In genomic region chr16:45723172-45723901, GRCm38 (mm10) we compare ENCODE assay signal across 10 mouse cellular contexts. TPM values are rescaled to one million over a fixed set of nuclear protein-coding genes. Genes with fewer than 3 reads are reported as not detected.
A peak's percentile ranks its signal among the peaks of the same experiment; 100 is the strongest.
DNase-seq lines count a peak whose midpoint lies in the region; ATAC-seq lines count a peak whose summit lies in the region.
"Had no signal": no experiment of that assay in that cellular context is flagged by ENCODE, and none has a peak within 500 bp of the region (broad histone marks: within the 10 kb centered on the region; RNA-seq: fewer than 3 reads in every experiment).

No protein-coding gene starts in this region.

- H3K4me2 ChIP-seq in stomach, embryonic 16.5 days (ENCODE audit: low read depth, low read length): peak overlapping the region; percentile 90

- peak overlapping the region; percentile 93 for H3K27ac ChIP-seq in embryonic facial prominence, embryonic 10.5 days (replicated peaks)
- H3K27ac ChIP-seq in stomach, embryonic 16.5 days (ENCODE audit: low read length): no peak overlapping the region
- H3K27ac ChIP-seq: macrophage had no signal

- intact Hi-C loops in left cerebral cortex, postnatal 36 days (cut with DNase I): loop anchor here (5.0 kb wide), 1 partner anchor 36 kb away; no protein-coding TSS in a partner anchor
- intact Hi-C loops in gastrocnemius, postnatal 14 days (cut with DNase I; ENCODE audit: low total_unique reads): no loop called here

- 55% methylated on average over 6 of the region's 6 CpGs for WGBS in embryonic facial prominence, embryonic 10.5 days
- 62% methylated on average over 6 of the region's 6 CpGs for WGBS in stomach, embryonic 16.5 days

- H3K36me3 ChIP-seq in embryonic facial prominence, embryonic 10.5 days (replicated peaks): peaks cover 49% of the 10 kb centered on the region
- no peaks in the 10 kb centered on the region for H3K36me3 ChIP-seq in stomach, embryonic 16.5 days (ENCODE audit: control insufficient read depth, insufficient read depth, low read length)

- DNase-seq in frontal cortex, postnatal 10 days (ENCODE audit: low spot score in 2 of 2): no peak
- DNase-seq in embryonic facial prominence, embryonic 10.5 days (ENCODE audit: low spot score): no peak
- peak; percentile 45 to 46 for DNase-seq in left cerebral cortex, postnatal 36 days (ENCODE audit: low spot score in 2 of 2)
- no peak for DNase-seq in gastrocnemius, postnatal 14 days
- DNase-seq in urinary bladder, postnatal 25 days (ENCODE audit: low spot score): no peak

- no peaks in the 10 kb centered on the region for H3K9me3 ChIP-seq in embryonic facial prominence, embryonic 10.5 days
- no peaks in the 10 kb centered on the region for H3K9me3 ChIP-seq in stomach, embryonic 16.5 days (replicated peaks; ENCODE audit: control insufficient read depth, low read length)

- H3K4me1 ChIP-seq in embryonic facial prominence, embryonic 10.5 days: peaks cover 32% of the 10 kb centered on the region
- peaks cover 15% of the 10 kb centered on the region; the same call in 1 of the 2 replicates for H3K4me1 ChIP-seq in stomach, embryonic 16.5 days (ENCODE audit: control insufficient read depth, insufficient read depth, low read length)

- no peaks in the 10 kb centered on the region for H3K27me3 ChIP-seq in embryonic facial prominence, embryonic 10.5 days (replicated peaks; ENCODE audit: low read depth, poor library complexity, severe bottlenecking)
- no peaks in the 10 kb centered on the region for H3K27me3 ChIP-seq in stomach, embryonic 16.5 days (ENCODE audit: control insufficient read depth, insufficient read depth, low read length)

- ATAC-seq in frontal cortex, adult (ENCODE audit: low TSS enrichment): peak; percentile 24
- ATAC-seq in CD4-positive, CD25-positive, alpha-beta regulatory T cell, adult 4 months: peak; percentile 3
- ATAC-seq in stomach, embryonic 16.5 days (ENCODE audit: insufficient read depth, low FRiP score): no peak

- H3K4me3 ChIP-seq in embryonic facial prominence, embryonic 10.5 days: peak overlapping the region; percentile 64
- H3K4me3 ChIP-seq in stomach, embryonic 16.5 days (replicated peaks; ENCODE audit: low read length): peak overlapping the region; percentile 56

- peak overlapping the region; percentile 75 for H3K9ac ChIP-seq in stomach, embryonic 16.5 days (ENCODE audit: low read length)

RNA-seq across cellular contexts. Expression of gene Tagln3, which starts 1.1 kb away (rescaled TPM):
- not detected for polyA plus RNA-seq in CD4-positive, CD25-positive, alpha-beta regulatory T cell, adult 4 months (2017; shearing (Covaris generic))
- 88.6 and 91.5 TPM in 2 replicates for polyA plus RNA-seq in embryonic facial prominence, embryonic 10.5 days (2016; fragmentation: Nextera tagmentation; extraction: Ambion mirVana)
- total RNA-seq in left cerebral cortex, postnatal 36 days (2021): 100 to 1,000 TPM; 301 to 357 TPM
- polyA plus RNA-seq in stomach, embryonic 16.5 days (2015; fragmentation: Nextera tagmentation; extraction: Ambion mirVana): 20.3 and 21.6 TPM in 2 replicates
- under 1 TPM; 0.35 to 0.49 TPM for total RNA-seq in gastrocnemius, postnatal 14 days (2021)
- total RNA-seq: common myeloid progenitor, adult 5-6 weeks had no signal

RNA-seq across cellular contexts. Expression of gene Abhd10, which starts 19.4 kb away (rescaled TPM):
- polyA plus RNA-seq in CD4-positive, CD25-positive, alpha-beta regulatory T cell, adult 4 months (2017; shearing (Covaris generic)): 10 to 100 TPM; 19.1 to 29.5 TPM
- polyA plus RNA-seq in embryonic facial prominence, embryonic 10.5 days (2016; fragmentation: Nextera tagmentation; extraction: Ambion mirVana): 40.7 and 43.8 TPM in 2 replicates
- total RNA-seq in left cerebral cortex, postnatal 36 days (2021): 10 to 100 TPM; 19.5 to 27.1 TPM
- polyA plus RNA-seq in stomach, embryonic 16.5 days (2015; fragmentation: Nextera tagmentation; extraction: Ambion mirVana): 25.6 and 26.7 TPM in 2 replicates
- total RNA-seq in gastrocnemius, postnatal 14 days (2021): 1 to 10 TPM; 8.0 to 9.4 TPM

RNA-seq across cellular contexts. Expression of gene Tmprss7, which starts 29.9 kb away (rescaled TPM):
- not detected for polyA plus RNA-seq in CD4-positive, CD25-positive, alpha-beta regulatory T cell, adult 4 months (2017; shearing (Covaris generic))
- polyA plus RNA-seq in embryonic facial prominence, embryonic 10.5 days (2016; fragmentation: Nextera tagmentation; extraction: Ambion mirVana): 0.15 and 0.21 TPM in 2 replicates
- total RNA-seq in left cerebral cortex, postnatal 36 days (2021): 1 to 10 TPM; 2.9 to 3.7 TPM
- 0.26 and 0.29 TPM in 2 replicates for polyA plus RNA-seq in stomach, embryonic 16.5 days (2015; fragmentation: Nextera tagmentation; extraction: Ambion mirVana)
- not detected for total RNA-seq in gastrocnemius, postnatal 14 days (2021)
- polyA plus RNA-seq: macrophage had no signal

Comparison
In these comparisons a context has a peak if more than half of its experiments do, and no peak if none do; other contexts are left out.
1. DNase-seq: peak in left cerebral cortex, postnatal 36 days (2 of 2); none in frontal cortex, postnatal 10 days (0 of 2), embryonic facial prominence, embryonic 10.5 days (single experiment), gastrocnemius, postnatal 14 days (single experiment) and urinary bladder, postnatal 25 days (single experiment).
2. RNA of gene Tagln3, which starts 1.1 kb away (polyA plus RNA-seq): 88.6 to 91.5 TPM in embryonic facial prominence, embryonic 10.5 days and 20.3 to 21.6 TPM in stomach, embryonic 16.5 days; not detected in CD4-positive, CD25-positive, alpha-beta regulatory T cell, adult 4 months; every median in the first group is over 10 times any median in the second.